Mouse (Mus musculus) testis, adult 2 months (tissue): ENCODE data around the gene Bnipl. TPM values are rescaled to one million over a fixed set of nuclear protein-coding genes. Genes with fewer than 3 reads are reported as not detected.

Experiments used
- H3K27ac ChIP-seq: fragments of 200-500 bp; 2 replicates; pipeline ENCODE4 v1.5.1; 2012; ENCODE audit warnings: low read depth, low read length; ENCODE audit not compliant: control insufficient read depth, insufficient read depth
- H3K27me3 ChIP-seq: fragments of 200-500 bp; 2 replicates; pipeline ENCODE4 v1.6.1; 2012; ENCODE audit warnings: mild to moderate bottlenecking, low read length, moderate library complexity; ENCODE audit not compliant: control insufficient read depth, insufficient read depth
- H3K36me3 ChIP-seq: fragments of 200-500 bp; 2 replicates; pipeline ENCODE4 v1.6.1; 2012; ENCODE audit warnings: mild to moderate bottlenecking, low read length; ENCODE audit not compliant: control insufficient read depth, insufficient read depth
- H3K4me1 ChIP-seq: fragments of 200-500 bp; 2 replicates; pipeline ENCODE4 v1.6.1; 2012; ENCODE audit warnings: low read length; ENCODE audit not compliant: control insufficient read depth, insufficient read depth
- H3K4me3 ChIP-seq: fragments of 200-500 bp; 2 replicates; pipeline ENCODE4 v1.5.1; 2012; ENCODE audit warnings: low read depth, mild to moderate bottlenecking, low read length, moderate library complexity, mixed read lengths; ENCODE audit not compliant: control insufficient read depth
- CTCF ChIP-seq: fragments of 200-500 bp; IDR thresholded peaks from 2 replicates; pipeline ENCODE4 v1.5.1; 2012; ENCODE audit warnings: low read depth, mild to moderate bottlenecking, inconsistent platforms, low read length, moderate library complexity; ENCODE audit not compliant: control insufficient read depth, insufficient read depth, insufficient replicate concordance
- POLR2A ChIP-seq: fragments of 200-500 bp; IDR thresholded peaks from 2 replicates; pipeline ENCODE4 v1.6.1; 2012; ENCODE audit warnings: low read depth, mild to moderate bottlenecking, inconsistent platforms, low read length, moderate library complexity; ENCODE audit not compliant: control insufficient read depth
- polyA plus RNA-seq: library from polyadenylated mRNA; depleted of rRNA; stranded (reverse); fragments of >200 nt; gene quantifications from 2 replicates; pipeline ENCODE4 v1.2.3, GENCODE M21; 2012

The Bnipl gene
- polyA plus RNA-seq, 1 experiment = 2.0 TPM

DNA sequence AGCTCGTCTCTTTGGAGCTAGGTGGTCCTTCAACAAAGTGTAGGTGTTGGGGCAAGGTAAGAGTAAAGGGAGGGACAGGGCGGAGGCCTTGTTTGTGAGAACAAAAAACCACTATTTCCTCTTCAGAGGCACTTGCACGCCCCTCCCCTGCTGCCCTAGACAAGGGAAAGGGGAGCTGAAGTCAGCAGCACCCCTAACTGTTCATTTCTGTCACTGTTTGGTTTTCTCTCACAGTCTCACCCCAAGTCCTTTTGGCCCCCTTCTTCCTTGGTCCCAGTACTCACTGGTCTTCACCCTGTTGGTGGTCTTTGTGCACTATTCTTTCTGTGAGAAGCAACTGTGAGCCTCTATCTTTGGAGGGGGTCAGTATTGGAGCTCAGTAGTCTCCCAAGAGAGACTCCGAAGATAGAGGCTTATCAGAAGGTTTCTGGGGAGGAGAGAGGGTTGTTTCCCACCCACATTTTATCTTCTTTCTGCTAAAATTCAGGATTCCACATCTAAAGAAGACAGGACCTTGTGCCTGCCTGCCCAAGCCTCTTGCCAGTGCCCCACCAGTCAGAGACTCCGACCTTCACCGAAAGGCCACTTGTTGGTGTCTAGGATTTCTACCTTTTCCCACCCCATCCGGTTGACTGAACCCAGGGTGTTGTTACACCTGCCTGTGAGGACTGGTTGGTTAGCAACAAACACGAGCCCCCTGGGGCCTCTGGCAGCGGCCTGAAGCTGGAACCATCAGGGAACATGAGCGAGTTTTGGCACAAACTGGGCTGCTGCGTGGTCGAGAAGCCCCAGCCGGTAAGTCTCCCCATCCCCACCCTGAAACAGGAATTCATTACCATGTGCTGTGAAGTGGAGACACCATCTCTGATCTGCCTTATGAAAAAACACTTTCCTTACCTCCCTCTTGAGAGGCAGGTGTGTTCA, 19.4 kb downstream of the Bnipl start, which contains the start of gene Mllt11:
Gene Mllt11, minus strand, starts transcription at position 874 of the 924 bp plus-strand sequence.
- peak within 1 kb of the TSS; percentile 94 for H3K4me3 ChIP-seq
- peaks cover 3% of the 10 kb centered on the region for H3K36me3 ChIP-seq
- H3K27me3 ChIP-seq = no peaks in the 10 kb centered on the region
- peaks cover 6% of the 10 kb centered on the region for H3K4me1 ChIP-seq
- TF ChIP-seq POLR2A (peak; percentile 17; the same call in 1 of the 2 replicates), CTCF (no peak)
- H3K27ac ChIP-seq = peak within 1 kb of the TSS; percentile 83

DNA sequence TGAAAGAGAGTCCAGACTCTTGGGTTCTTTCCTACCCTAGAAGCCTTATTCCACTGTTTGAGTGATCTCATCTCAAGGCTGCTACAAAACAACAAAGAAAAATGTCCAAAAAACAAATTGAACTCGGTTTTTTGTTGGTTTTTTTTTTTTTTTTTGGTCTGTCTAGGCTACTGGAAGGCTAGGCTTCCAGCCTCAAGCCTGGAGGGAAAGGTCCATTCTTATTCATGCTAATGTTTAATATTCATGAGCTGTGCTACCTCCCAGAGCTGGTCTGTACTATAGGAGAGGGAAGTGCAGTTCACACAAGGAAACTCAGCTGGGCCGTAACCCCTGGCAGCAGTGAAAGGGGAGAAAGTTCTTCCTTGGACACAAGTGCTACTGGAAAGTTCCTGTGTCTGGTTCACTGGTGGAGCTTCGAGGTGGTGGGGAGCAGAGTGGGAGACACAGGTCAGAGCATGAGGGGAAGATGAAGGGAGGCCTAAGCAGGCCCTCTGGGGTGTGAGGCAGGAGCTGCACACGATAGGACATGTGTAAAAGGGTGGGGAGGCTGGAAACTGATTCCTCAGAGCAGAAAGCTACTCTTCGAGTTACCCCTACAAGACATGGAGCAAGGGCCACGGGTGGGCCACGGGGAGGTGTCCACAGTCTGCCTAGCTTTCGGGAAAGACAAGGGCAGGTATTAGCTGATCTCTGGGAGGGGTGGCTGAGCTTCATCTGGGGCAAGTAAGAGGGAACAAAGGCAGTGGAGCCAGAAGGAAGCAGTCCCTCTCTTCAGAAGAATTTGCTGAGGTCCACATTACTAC, 20.3 kb downstream of the Bnipl start:
- Histone ChIP-seq H3K36me3 (peaks cover 3% of the 10 kb centered on the region), H3K4me3 (peak overlapping the region; percentile 94), H3K27me3 (no peaks in the 10 kb centered on the region), H3K4me1 (peaks cover 6% of the 10 kb centered on the region), H3K27ac (peak overlapping the region; percentile 90)
- no peak for TF ChIP-seq CTCF
- no peak; the same call in 1 of the 2 replicates for TF ChIP-seq POLR2A

DNA sequence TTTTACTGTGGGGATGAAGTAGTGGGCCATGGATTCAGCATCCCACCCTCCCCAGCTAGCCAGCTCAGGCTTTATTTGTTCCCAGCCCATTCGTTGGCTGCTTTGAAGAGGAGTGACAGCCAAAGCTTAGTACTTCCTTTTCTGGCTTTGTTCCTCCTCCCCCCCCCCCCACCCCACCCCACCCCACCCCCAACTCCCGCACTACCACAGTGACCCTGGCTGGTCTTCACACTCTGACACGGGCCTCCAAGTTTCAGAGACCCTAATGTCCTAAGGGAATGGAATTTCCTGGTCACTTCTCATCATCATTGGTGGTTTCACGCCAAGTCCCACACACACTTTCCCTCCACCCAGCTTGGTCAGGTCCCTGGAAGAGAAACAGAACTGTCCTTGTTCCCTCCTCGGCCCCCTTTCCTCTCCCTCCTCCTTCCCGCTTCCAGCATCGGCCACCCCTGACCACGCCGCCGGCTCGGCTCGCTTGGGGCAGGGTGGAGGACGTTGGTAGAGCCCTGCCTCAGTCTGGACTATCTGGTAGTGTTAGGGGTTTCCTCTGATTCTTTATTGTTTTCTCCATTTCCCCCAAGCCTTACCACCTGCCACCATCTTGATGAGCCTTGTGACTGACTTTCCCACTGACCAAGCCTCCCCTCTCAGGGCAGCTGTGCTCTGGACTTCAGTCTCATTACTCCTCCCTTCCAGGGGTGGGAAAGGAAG, 21.1 kb downstream of the Bnipl start:
- H3K27me3 ChIP-seq = no peaks in the 10 kb centered on the region
- peaks cover 6% of the 10 kb centered on the region for H3K4me1 ChIP-seq
- peak overlapping the region; percentile 90 for H3K27ac ChIP-seq
- TF ChIP-seq POLR2A = no peak
- no peak for TF ChIP-seq CTCF
- H3K36me3 ChIP-seq = peaks cover 3% of the 10 kb centered on the region
- H3K4me3 ChIP-seq = peak overlapping the region; percentile 94

DNA sequence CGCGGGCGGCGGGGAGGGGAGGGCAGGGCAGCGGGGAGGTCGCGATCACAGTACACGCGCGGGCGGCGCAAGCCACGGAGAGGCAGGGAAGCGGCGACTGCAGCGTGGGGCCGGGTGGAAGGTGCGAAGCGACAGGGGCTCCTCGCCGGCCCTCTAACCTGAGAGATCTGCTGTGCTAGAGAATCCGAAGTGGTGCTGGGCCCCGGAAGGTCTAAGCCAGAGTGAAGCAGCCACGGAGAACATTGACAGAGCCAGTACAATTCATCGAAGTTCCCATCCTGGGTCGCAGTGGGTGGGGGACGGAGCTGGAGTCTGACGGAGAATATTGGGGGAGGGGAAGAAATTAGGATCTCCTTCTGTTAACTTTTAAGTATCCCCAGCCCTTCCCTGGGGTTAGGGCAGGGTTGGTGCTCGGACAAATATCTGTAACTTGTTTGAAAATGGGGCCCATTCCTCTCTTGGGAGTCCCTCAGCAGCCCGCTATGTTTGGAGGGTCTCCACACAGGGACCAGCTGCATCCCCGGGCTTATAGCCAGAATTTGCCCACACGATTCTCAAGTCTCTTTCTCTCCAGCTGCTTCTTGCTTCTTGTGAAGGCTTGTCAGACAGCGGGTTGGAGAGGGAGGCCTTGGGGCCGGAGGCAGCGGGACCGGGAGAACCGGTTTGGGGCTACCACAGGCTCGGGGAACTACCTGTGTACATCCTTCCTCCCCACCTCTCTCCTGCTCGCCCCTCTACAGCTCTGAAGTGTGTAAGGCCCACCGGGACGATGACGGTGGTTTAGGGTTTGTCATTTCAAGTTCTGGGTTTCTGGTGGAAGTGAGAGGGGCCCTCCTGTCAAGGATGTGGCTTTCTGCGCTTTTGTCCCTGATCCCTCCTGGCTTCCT, 21.9 kb downstream of the Bnipl start:
- TF ChIP-seq POLR2A = no peak
- no peak for TF ChIP-seq CTCF
- no peaks in the 10 kb centered on the region for H3K27me3 ChIP-seq
- peaks cover 3% of the 10 kb centered on the region for H3K36me3 ChIP-seq
- H3K4me1 ChIP-seq = peaks cover 6% of the 10 kb centered on the region
- H3K4me3 ChIP-seq = peak overlapping the region; percentile 94
- peak overlapping the region; percentile 65 for H3K27ac ChIP-seq

DNA sequence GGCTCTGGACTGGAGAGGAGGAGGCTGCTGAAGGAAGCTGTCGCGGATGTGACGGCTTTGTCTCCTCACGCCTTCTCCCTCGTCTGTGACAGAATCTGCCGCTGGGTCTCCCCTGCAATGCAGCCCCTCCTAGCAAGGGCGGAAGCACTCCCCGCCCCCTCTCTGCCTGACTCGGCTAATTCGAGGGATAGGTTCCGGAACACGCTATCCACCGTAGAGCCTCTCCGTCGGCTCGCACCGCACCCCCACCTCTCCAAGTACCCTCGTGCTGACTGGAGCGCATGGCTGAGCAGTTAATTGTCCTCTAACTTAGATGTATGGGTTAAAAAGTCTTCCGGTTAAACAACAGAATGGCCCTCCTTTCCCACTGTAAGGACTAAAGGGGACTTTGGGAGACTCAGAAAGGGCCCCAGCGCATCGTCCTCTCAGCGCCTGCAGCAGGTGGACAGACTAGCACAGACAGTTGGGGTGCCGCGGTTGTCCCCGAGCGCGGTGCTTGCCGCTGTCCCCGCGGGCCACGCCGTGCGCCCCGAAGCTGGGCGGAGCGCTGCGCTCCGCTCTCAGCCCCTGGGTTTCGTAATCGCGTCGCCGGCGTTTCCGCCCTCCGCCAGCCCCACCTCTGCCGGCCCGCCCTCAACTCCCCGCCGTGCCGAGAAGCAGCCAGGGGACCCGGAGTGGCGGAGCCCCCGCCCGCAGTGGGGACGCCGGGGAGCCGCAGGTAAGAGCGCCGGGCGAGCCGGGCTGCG, 22.7 kb downstream of the Bnipl start, which contains the start of gene Cdc42se1:
Gene Cdc42se1, plus strand, starts transcription at position 585 of the 746 bp plus-strand sequence.
- TF ChIP-seq POLR2A = peak; percentile 58; the same call in 1 of the 2 replicates
- TF ChIP-seq CTCF = no peak
- H3K36me3 ChIP-seq = no peaks in the 10 kb centered on the region; the same call in 1 of the 2 replicates
- no peaks in the 10 kb centered on the region for H3K27me3 ChIP-seq
- H3K4me1 ChIP-seq = peaks cover 6% of the 10 kb centered on the region
- H3K4me3 ChIP-seq = peak within 1 kb of the TSS; percentile 94
- H3K27ac ChIP-seq = peak within 1 kb of the TSS; percentile 93
